Mouse (Mus musculus): Measurements from ENCODE around the gene Vars. TPM values are rescaled to one million over a fixed set of nuclear protein-coding genes. Genes with fewer than 3 reads are reported as not detected.
"Not testable (repeated sequence)": the region's sequence is repeated elsewhere in the genome, so short reads cannot be mapped to it uniquely, and the experiment has no call there.

Gene Vars
- polyA plus RNA-seq, 1 experiment from 2014 or later, result 124 TPM

- H3K27ac ChIP-seq (replicated peaks; ENCODE audit: low read depth, low read length), result no peak overlapping the region
- no peaks in the 10 kb centered on the region for H3K36me3 ChIP-seq (ENCODE audit: control insufficient read depth, insufficient read depth, low read length)
- peaks cover 7% of the 10 kb centered on the region; the same call in 1 of the 2 replicates for H3K4me1 ChIP-seq (ENCODE audit: control insufficient read depth, insufficient read depth, low read length)
- DNase-seq (ENCODE audit: low spot score) (no peak), ATAC-seq (ENCODE audit: insufficient number of reproducible peaks, low FRiP score, low TSS enrichment, low read depth) (no peak)
- H3K4me2 ChIP-seq (ENCODE audit: low read depth, severe bottlenecking), result no peak overlapping the region
- 10% methylated on average over 1 of the region's 1 CpGs for WGBS
- H3K27me3 ChIP-seq (ENCODE audit: control insufficient read depth, insufficient read depth, low read length), result peaks cover 20% of the 10 kb centered on the region
- no peak overlapping the region for H3K4me3 ChIP-seq (ENCODE audit: low read depth, low read length)
- H3K9me3 ChIP-seq (ENCODE audit: control insufficient read depth, low read length), result no peaks in the 10 kb centered on the region
- H3K9ac ChIP-seq (ENCODE audit: low read length), result no peak overlapping the region
Observed at GRCm38 (mm10) chr17:34964640-34965049, 36.1 kb upstream of the Vars start.

- ATAC-seq (ENCODE audit: insufficient number of reproducible peaks, low FRiP score, low TSS enrichment, low read depth) (no peak), DNase-seq (ENCODE audit: low spot score) (no peak)
- H3K4me3 ChIP-seq (ENCODE audit: low read depth, low read length), result no peak overlapping the region
- peaks cover 22% of the 10 kb centered on the region for H3K27me3 ChIP-seq (ENCODE audit: control insufficient read depth, insufficient read depth, low read length)
- no peaks in the 10 kb centered on the region for H3K9me3 ChIP-seq (ENCODE audit: control insufficient read depth, low read length)
- H3K4me2 ChIP-seq (ENCODE audit: low read depth, severe bottlenecking), result no peak overlapping the region
- no peak overlapping the region for H3K27ac ChIP-seq (replicated peaks; ENCODE audit: low read depth, low read length)
- H3K9ac ChIP-seq (ENCODE audit: low read length), result no peak overlapping the region
- 80% methylated on average over 5 of the region's 5 CpGs for WGBS
- no peaks in the 10 kb centered on the region for H3K4me1 ChIP-seq (ENCODE audit: control insufficient read depth, insufficient read depth, low read length)
- H3K36me3 ChIP-seq (ENCODE audit: control insufficient read depth, insufficient read depth, low read length), result no peaks in the 10 kb centered on the region
Observed at GRCm38 (mm10) chr17:34965627-34966026, 35.2 kb upstream of the Vars start.

- WGBS, result 64% methylated on average over 6 of the region's 11 CpGs
- not testable (repeated sequence) for H3K4me3 ChIP-seq (ENCODE audit: low read depth, low read length)
Observed at GRCm38 (mm10) chr17:34969822-34970221, 31.0 kb upstream of the Vars start, which contains the start of gene Gm20481. Gene Gm20481, plus strand, starts transcription at chr17:34969912.

GRCm38 (mm10) chr17:34970850-34971249, 29.9 kb upstream of the Vars start:
- not testable (repeated sequence) for H3K27ac ChIP-seq (replicated peaks; ENCODE audit: low read depth, low read length); H3K4me2 ChIP-seq (ENCODE audit: low read depth, severe bottlenecking); H3K9me3 ChIP-seq (ENCODE audit: control insufficient read depth, low read length); ATAC-seq (ENCODE audit: insufficient number of reproducible peaks, low FRiP score, low TSS enrichment, low read depth); H3K9ac ChIP-seq (ENCODE audit: low read length); H3K36me3 ChIP-seq (ENCODE audit: control insufficient read depth, insufficient read depth, low read length); H3K4me3 ChIP-seq (ENCODE audit: low read depth, low read length); DNase-seq (ENCODE audit: low spot score); H3K4me1 ChIP-seq (ENCODE audit: control insufficient read depth, insufficient read depth, low read length)
- peaks cover 22% of the 10 kb centered on the region for H3K27me3 ChIP-seq (ENCODE audit: control insufficient read depth, insufficient read depth, low read length)
- WGBS, result 41% methylated on average over 17 of the region's 37 CpGs

More at GRCm38 (mm10) chr17:34969822-34970221, 31.0 kb upstream of the Vars start, which contains the start of gene Gm20481:
- H3K36me3 ChIP-seq (ENCODE audit: control insufficient read depth, insufficient read depth, low read length); H3K4me2 ChIP-seq (ENCODE audit: low read depth, severe bottlenecking); H3K4me1 ChIP-seq (ENCODE audit: control insufficient read depth, insufficient read depth, low read length); H3K27ac ChIP-seq (replicated peaks; ENCODE audit: low read depth, low read length); ATAC-seq (ENCODE audit: insufficient number of reproducible peaks, low FRiP score, low TSS enrichment, low read depth); DNase-seq (ENCODE audit: low spot score); H3K9ac ChIP-seq (ENCODE audit: low read length); H3K9me3 ChIP-seq (ENCODE audit: control insufficient read depth, low read length): not testable (repeated sequence)
- peaks cover 22% of the 10 kb centered on the region for H3K27me3 ChIP-seq (ENCODE audit: control insufficient read depth, insufficient read depth, low read length)

GRCm38 (mm10) chr17:34971694-34972068, 29.1 kb upstream of the Vars start:
- Histone ChIP-seq H3K27me3 (ENCODE audit: control insufficient read depth, insufficient read depth, low read length) (peaks cover 22% of the 10 kb centered on the region), H3K4me3 (ENCODE audit: low read depth, low read length) (peak overlapping the region; percentile 20; the same call in 1 of the 2 replicates), H3K4me2 (ENCODE audit: low read depth, severe bottlenecking) (peak overlapping the region; percentile 59)
- ATAC-seq (ENCODE audit: insufficient number of reproducible peaks, low FRiP score, low TSS enrichment, low read depth), result peak; percentile 59
- not testable (repeated sequence) for H3K9me3 ChIP-seq (ENCODE audit: control insufficient read depth, low read length); DNase-seq (ENCODE audit: low spot score); H3K4me1 ChIP-seq (ENCODE audit: control insufficient read depth, insufficient read depth, low read length); H3K36me3 ChIP-seq (ENCODE audit: control insufficient read depth, insufficient read depth, low read length); H3K9ac ChIP-seq (ENCODE audit: low read length); H3K27ac ChIP-seq (replicated peaks; ENCODE audit: low read depth, low read length)
- WGBS, result 6% methylated on average over 19 of the region's 43 CpGs

- H3K4me2 ChIP-seq (ENCODE audit: low read depth, severe bottlenecking), result peak within 1 kb of the TSS; percentile 59
- H3K36me3 ChIP-seq (ENCODE audit: control insufficient read depth, insufficient read depth, low read length); H3K9me3 ChIP-seq (ENCODE audit: control insufficient read depth, low read length); H3K9ac ChIP-seq (ENCODE audit: low read length); H3K4me1 ChIP-seq (ENCODE audit: control insufficient read depth, insufficient read depth, low read length); H3K27ac ChIP-seq (replicated peaks; ENCODE audit: low read depth, low read length): not testable (repeated sequence)
- peaks cover 22% of the 10 kb centered on the region for H3K27me3 ChIP-seq (ENCODE audit: control insufficient read depth, insufficient read depth, low read length)
- WGBS, result 2% methylated on average over 30 of the region's 33 CpGs
- ATAC-seq (ENCODE audit: insufficient number of reproducible peaks, low FRiP score, low TSS enrichment, low read depth) (peak; percentile 87), DNase-seq (ENCODE audit: low spot score) (peak; percentile 71)
- H3K4me3 ChIP-seq (ENCODE audit: low read depth, low read length), result peak within 1 kb of the TSS; percentile 30
Observed at GRCm38 (mm10) chr17:34972069-34972749, 28.6 kb upstream of the Vars start, which contains the start of the genes Hspa1a and Hspa1l. Gene Hspa1a, minus strand, starts transcription at chr17:34972156. Gene Hspa1l, plus strand, starts transcription at chr17:34972703.

- WGBS, result 75% methylated on average over 3 of the region's 3 CpGs
- no peak overlapping the region for H3K9ac ChIP-seq (ENCODE audit: low read length)
- no peak for DNase-seq (ENCODE audit: low spot score)
Observed at GRCm38 (mm10) chr17:34975581-34976492, 24.9 kb upstream of the Vars start.

GRCm38 (mm10) chr17:34977000-34977399, 23.8 kb upstream of the Vars start:
- Histone ChIP-seq H3K9ac (ENCODE audit: low read length) (no peak overlapping the region), H3K27me3 (ENCODE audit: control insufficient read depth, insufficient read depth, low read length) (no peaks in the 10 kb centered on the region), H3K27ac (replicated peaks; ENCODE audit: low read depth, low read length) (no peak overlapping the region), H3K4me1 (ENCODE audit: control insufficient read depth, insufficient read depth, low read length) (peaks cover 2% of the 10 kb centered on the region; the same call in 1 of the 2 replicates), H3K4me2 (ENCODE audit: low read depth, severe bottlenecking) (no peak overlapping the region), H3K9me3 (ENCODE audit: control insufficient read depth, low read length) (no peaks in the 10 kb centered on the region), H3K4me3 (ENCODE audit: low read depth, low read length) (no peak overlapping the region), H3K36me3 (ENCODE audit: control insufficient read depth, insufficient read depth, low read length) (no peaks in the 10 kb centered on the region)
- DNase-seq (ENCODE audit: low spot score) (no peak), ATAC-seq (ENCODE audit: insufficient number of reproducible peaks, low FRiP score, low TSS enrichment, low read depth) (no peak)
- 95% methylated on average over 20 of the region's 20 CpGs for WGBS

More at GRCm38 (mm10) chr17:34975581-34976492, 24.9 kb upstream of the Vars start:
- Histone ChIP-seq H3K4me3 (ENCODE audit: low read depth, low read length) (no peak overlapping the region), H3K9me3 (ENCODE audit: control insufficient read depth, low read length) (no peaks in the 10 kb centered on the region), H3K36me3 (ENCODE audit: control insufficient read depth, insufficient read depth, low read length) (no peaks in the 10 kb centered on the region), H3K27me3 (ENCODE audit: control insufficient read depth, insufficient read depth, low read length) (no peaks in the 10 kb centered on the region), H3K27ac (replicated peaks; ENCODE audit: low read depth, low read length) (no peak overlapping the region), H3K4me2 (ENCODE audit: low read depth, severe bottlenecking) (no peak overlapping the region), H3K4me1 (ENCODE audit: control insufficient read depth, insufficient read depth, low read length) (peaks cover under 1% of the 10 kb centered on the region; the same call in 1 of the 2 replicates)
- ATAC-seq (ENCODE audit: insufficient number of reproducible peaks, low FRiP score, low TSS enrichment, low read depth), result no peak

Data from limb, embryonic 11.5 days (tissue).